Mouse (Mus musculus): ENCODE results near the gene Zbtb17. TPM values are rescaled to one million over a fixed set of nuclear protein-coding genes. Genes with fewer than 3 reads are reported as not detected.

Zbtb17 gene
- polyA plus RNA-seq, 1 experiment: 30.1 TPM

DNA sequence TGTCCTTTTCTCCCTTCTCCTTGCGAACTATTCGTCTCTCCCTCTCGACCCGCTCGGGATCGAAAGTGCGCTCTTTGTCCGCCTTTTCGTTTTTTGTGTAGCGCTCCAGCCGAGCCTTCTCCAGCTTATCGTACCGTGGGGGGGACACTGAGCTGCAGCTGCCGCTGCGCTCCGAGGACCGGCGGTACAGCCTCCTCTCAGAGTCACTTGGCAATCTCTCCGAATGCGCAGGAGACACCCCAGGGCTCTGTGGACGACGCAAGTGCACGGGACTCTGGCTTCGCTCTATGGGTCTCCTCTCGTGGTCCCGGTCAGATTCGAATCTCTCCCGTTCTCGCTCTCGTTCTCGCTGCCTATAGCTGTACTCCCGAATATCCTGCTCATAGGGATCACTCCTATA lies 34.3 kb downstream of the Zbtb17 start:
- Histone ChIP-seq H3K27me3 (ENCODE audit: control insufficient read depth, insufficient read depth, insufficient read length) (no peaks in the 10 kb centered on the region), H3K36me3 (ENCODE audit: control insufficient read depth, insufficient read depth) (peaks cover 23% of the 10 kb centered on the region), H3K4me2 (ENCODE audit: low read depth) (no peak overlapping the region), H3K4me3 (no peak overlapping the region), H3K79me2 (ENCODE audit: control insufficient read depth, insufficient read depth) (no peaks in the 10 kb centered on the region), H3ac (ENCODE audit: control insufficient read depth, insufficient read length) (no peak overlapping the region)
- no peak for TF ChIP-seq POLR2AphosphoS2 (IDR thresholded peaks at IDR 0.05; ENCODE audit: insufficient read length, low read depth)
- TF ChIP-seq TCF12 (IDR thresholded peaks at IDR 0.05; ENCODE audit: insufficient read depth, poor library complexity, severe bottlenecking): no peak
- no peak for TF ChIP-seq TCF3 (IDR thresholded peaks at IDR 0.05; ENCODE audit: insufficient read length, low read depth)
- no peak for TF ChIP-seq REST (IDR thresholded peaks at IDR 0.05; ENCODE audit: insufficient read depth, insufficient read length)
- no peak for TF ChIP-seq MYOD1 (IDR thresholded peaks at IDR 0.05; ENCODE audit: control insufficient read depth in 1 of 3, insufficient read length in 2 of 3, low read depth in 2 of 3)
- no peak for TF ChIP-seq SRF (IDR thresholded peaks at IDR 0.05; ENCODE audit: control insufficient read depth, insufficient read length, low read depth)
- no peak for TF ChIP-seq POLR2A (IDR thresholded peaks at IDR 0.05; ENCODE audit: insufficient read length, low read depth)
- no peak for TF ChIP-seq MYOG (IDR thresholded peaks at IDR 0.05; ENCODE audit: control insufficient read depth in 1 of 3, insufficient read depth in 1 of 3, insufficient read length in 2 of 3, low read depth in 2 of 3)
- TF ChIP-seq MAX (IDR thresholded peaks at IDR 0.05; ENCODE audit: low read depth): no peak
- no peak for TF ChIP-seq CEBPB (IDR thresholded peaks at IDR 0.05; ENCODE audit: insufficient read depth, poor library complexity, severe bottlenecking)
- no peak for TF ChIP-seq USF1 (IDR thresholded peaks at IDR 0.05; ENCODE audit: low read depth)

DNA sequence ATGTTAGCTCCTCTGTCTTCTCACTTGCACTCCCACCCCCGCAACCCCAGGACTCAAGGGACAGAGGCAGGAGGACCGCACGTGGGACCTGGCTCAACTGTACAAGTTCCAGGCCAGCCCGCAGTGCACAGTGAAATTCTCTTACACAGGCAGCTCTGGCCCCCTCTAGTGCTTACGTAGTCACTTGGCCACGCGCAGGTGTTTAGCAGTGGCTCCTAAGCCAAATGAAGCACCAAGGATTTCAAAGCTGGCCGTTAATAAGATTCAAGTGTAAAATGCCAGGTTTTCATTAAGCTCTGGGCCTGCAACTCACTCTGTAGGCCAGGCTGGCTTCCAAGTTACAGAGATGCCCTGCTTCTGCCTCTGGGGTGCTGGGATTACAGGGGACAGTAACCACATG lies 35.0 kb downstream of the Zbtb17 start:
- Histone ChIP-seq H3ac (ENCODE audit: control insufficient read depth, insufficient read length) (no peak overlapping the region), H3K4me2 (ENCODE audit: low read depth) (no peak overlapping the region), H3K27me3 (ENCODE audit: control insufficient read depth, insufficient read depth, insufficient read length) (no peaks in the 10 kb centered on the region), H3K4me3 (no peak overlapping the region), H3K36me3 (ENCODE audit: control insufficient read depth, insufficient read depth) (peaks cover 23% of the 10 kb centered on the region), H3K79me2 (ENCODE audit: control insufficient read depth, insufficient read depth) (no peaks in the 10 kb centered on the region)
- no peak for TF ChIP-seq POLR2A (IDR thresholded peaks at IDR 0.05; ENCODE audit: insufficient read length, low read depth)
- no peak for TF ChIP-seq MYOD1 (IDR thresholded peaks at IDR 0.05; ENCODE audit: control insufficient read depth in 1 of 3, insufficient read length in 2 of 3, low read depth in 2 of 3)
- TF ChIP-seq POLR2AphosphoS2 (IDR thresholded peaks at IDR 0.05; ENCODE audit: insufficient read length, low read depth): no peak
- TF ChIP-seq MAX (IDR thresholded peaks at IDR 0.05; ENCODE audit: low read depth): no peak
- no peak for TF ChIP-seq TCF3 (IDR thresholded peaks at IDR 0.05; ENCODE audit: insufficient read length, low read depth)
- TF ChIP-seq TCF12 (IDR thresholded peaks at IDR 0.05; ENCODE audit: insufficient read depth, poor library complexity, severe bottlenecking): no peak
- TF ChIP-seq REST (IDR thresholded peaks at IDR 0.05; ENCODE audit: insufficient read depth, insufficient read length): no peak
- no peak for TF ChIP-seq MYOG (IDR thresholded peaks at IDR 0.05; ENCODE audit: control insufficient read depth in 1 of 3, insufficient read depth in 1 of 3, insufficient read length in 2 of 3, low read depth in 2 of 3)

DNA sequence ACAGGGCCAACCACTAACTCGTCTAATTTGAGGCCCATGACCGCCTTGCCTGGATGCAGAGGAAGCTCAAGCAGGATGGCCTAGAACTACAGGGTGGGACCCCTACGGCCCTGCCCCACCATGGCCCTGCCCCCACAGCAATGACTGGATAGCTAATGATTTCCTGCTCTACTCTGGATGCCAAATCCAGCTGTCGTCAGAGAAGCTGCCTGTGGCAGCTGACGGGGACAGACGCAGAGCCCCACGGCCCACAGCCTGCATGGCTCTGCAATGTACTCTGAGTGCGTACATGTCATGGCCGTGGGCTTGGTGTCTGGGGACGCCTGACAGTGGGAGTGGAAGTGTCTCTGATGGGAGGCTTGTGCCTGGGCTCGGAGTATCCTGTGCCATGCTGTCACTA lies 39.6 kb downstream of the Zbtb17 start:
- TF ChIP-seq MYOD1 (IDR thresholded peaks at IDR 0.05; ENCODE audit: control insufficient read depth in 1 of 3, insufficient read length in 2 of 3, low read depth in 2 of 3): no peak
- no peaks in the 10 kb centered on the region for H3K79me2 ChIP-seq (ENCODE audit: control insufficient read depth, insufficient read depth)
- H3ac ChIP-seq (ENCODE audit: control insufficient read depth, insufficient read length): no peak overlapping the region
- H3K4me2 ChIP-seq (ENCODE audit: low read depth): no peak overlapping the region
- no peaks in the 10 kb centered on the region for H3K27me3 ChIP-seq (ENCODE audit: control insufficient read depth, insufficient read depth, insufficient read length)
- peaks cover 38% of the 10 kb centered on the region for H3K36me3 ChIP-seq (ENCODE audit: control insufficient read depth, insufficient read depth)
- H3K4me3 ChIP-seq: no peak overlapping the region

DNA sequence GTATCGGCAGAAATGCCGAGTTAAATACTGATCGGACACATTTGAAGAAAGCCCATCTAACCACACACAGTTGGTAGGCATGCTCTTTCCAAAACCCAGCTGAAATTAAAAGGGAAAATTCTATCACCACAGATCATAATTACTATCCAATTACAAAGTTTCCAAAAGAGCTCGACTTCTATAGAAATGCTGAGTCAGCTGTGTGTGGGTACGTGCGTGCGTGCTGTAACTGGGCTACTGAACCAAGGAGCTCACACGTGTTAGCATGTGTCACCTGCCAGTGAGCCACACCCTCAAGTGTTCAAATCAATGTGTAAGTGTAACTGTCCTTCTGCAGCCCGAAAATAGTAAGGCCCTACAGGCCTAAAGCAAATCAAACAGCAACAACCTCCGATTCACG lies 43.1 kb downstream of the Zbtb17 start:
- H3K36me3 ChIP-seq (ENCODE audit: control insufficient read depth, insufficient read depth): peaks cover 33% of the 10 kb centered on the region
- H3ac ChIP-seq (ENCODE audit: control insufficient read depth, insufficient read length): no peak overlapping the region
- H3K4me2 ChIP-seq (ENCODE audit: low read depth): no peak overlapping the region
- H3K79me2 ChIP-seq (ENCODE audit: control insufficient read depth, insufficient read depth): no peaks in the 10 kb centered on the region
- no peak for TF ChIP-seq E2F4 (IDR thresholded peaks at IDR 0.05; ENCODE audit: insufficient read depth)
- TF ChIP-seq REST (IDR thresholded peaks at IDR 0.05; ENCODE audit: insufficient read depth, insufficient read length): no peak
- no peak for TF ChIP-seq POLR2A (IDR thresholded peaks at IDR 0.05; ENCODE audit: insufficient read length, low read depth)
- no peak for TF ChIP-seq MYOD1 (IDR thresholded peaks at IDR 0.05; ENCODE audit: control insufficient read depth in 1 of 3, insufficient read length in 2 of 3, low read depth in 2 of 3)
- TF ChIP-seq TCF3 (IDR thresholded peaks at IDR 0.05; ENCODE audit: insufficient read length, low read depth): no peak
- TF ChIP-seq TCF12 (IDR thresholded peaks at IDR 0.05; ENCODE audit: insufficient read depth, poor library complexity, severe bottlenecking): no peak
- no peak for TF ChIP-seq MAX (IDR thresholded peaks at IDR 0.05; ENCODE audit: low read depth)
- TF ChIP-seq USF1 (IDR thresholded peaks at IDR 0.05; ENCODE audit: low read depth): no peak
- no peak for TF ChIP-seq CEBPB (IDR thresholded peaks at IDR 0.05; ENCODE audit: insufficient read depth, poor library complexity, severe bottlenecking)
- TF ChIP-seq POLR2AphosphoS2 (IDR thresholded peaks at IDR 0.05; ENCODE audit: insufficient read length, low read depth): no peak
- no peak for TF ChIP-seq MYOG (IDR thresholded peaks at IDR 0.05; ENCODE audit: control insufficient read depth in 1 of 3, insufficient read depth in 1 of 3, insufficient read length in 2 of 3, low read depth in 2 of 3)
- no peak for TF ChIP-seq SRF (IDR thresholded peaks at IDR 0.05; ENCODE audit: control insufficient read depth, insufficient read length, low read depth)
- no peak overlapping the region for H3K4me3 ChIP-seq
- H3K27me3 ChIP-seq (ENCODE audit: control insufficient read depth, insufficient read depth, insufficient read length): no peaks in the 10 kb centered on the region

DNA sequence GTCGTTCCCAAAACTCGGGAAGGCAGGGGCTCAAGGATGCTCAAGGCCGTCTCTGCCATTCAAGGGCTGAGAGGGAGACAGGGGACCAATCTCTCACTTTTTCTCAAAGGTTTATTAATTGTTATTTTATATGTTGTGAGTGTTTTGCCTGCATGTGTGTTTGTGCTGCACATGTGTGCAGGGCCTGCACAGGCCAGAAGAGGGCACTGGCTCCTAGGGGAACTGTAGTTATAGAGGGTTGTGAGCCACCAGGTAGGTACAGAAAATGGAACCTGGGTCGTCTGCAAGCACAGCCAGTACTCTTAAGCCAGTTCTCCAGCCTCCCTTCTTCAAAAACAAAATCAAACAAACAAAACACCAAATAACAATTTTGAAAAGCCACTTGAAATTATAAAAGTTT lies 44.2 kb downstream of the Zbtb17 start:
- Histone ChIP-seq H3K36me3 (ENCODE audit: control insufficient read depth, insufficient read depth) (peaks cover 24% of the 10 kb centered on the region), H3K4me2 (ENCODE audit: low read depth) (no peak overlapping the region), H3K27me3 (ENCODE audit: control insufficient read depth, insufficient read depth, insufficient read length) (no peaks in the 10 kb centered on the region), H3K79me2 (ENCODE audit: control insufficient read depth, insufficient read depth) (no peaks in the 10 kb centered on the region), H3K4me3 (no peak overlapping the region), H3ac (ENCODE audit: control insufficient read depth, insufficient read length) (no peak overlapping the region)
- TF ChIP-seq REST (IDR thresholded peaks at IDR 0.05; ENCODE audit: insufficient read depth, insufficient read length): no peak
- no peak for TF ChIP-seq E2F4 (IDR thresholded peaks at IDR 0.05; ENCODE audit: insufficient read depth)
- no peak for TF ChIP-seq POLR2AphosphoS2 (IDR thresholded peaks at IDR 0.05; ENCODE audit: insufficient read length, low read depth)
- TF ChIP-seq MYOD1 (IDR thresholded peaks at IDR 0.05; ENCODE audit: control insufficient read depth in 1 of 3, insufficient read length in 2 of 3, low read depth in 2 of 3): no peak
- TF ChIP-seq USF1 (IDR thresholded peaks at IDR 0.05; ENCODE audit: low read depth): no peak
- no peak for TF ChIP-seq POLR2A (IDR thresholded peaks at IDR 0.05; ENCODE audit: insufficient read length, low read depth)
